Mouse (Mus musculus): ENCODE data around the gene Ptprr. TPM values are rescaled to one million over a fixed set of nuclear protein-coding genes. Genes with fewer than 3 reads are reported as not detected.
A peak's percentile ranks its signal among the peaks of the same experiment; 100 is the strongest.

Ptprr gene
- polyA plus RNA-seq, 1 experiment from 2014 or later, result 0.27 TPM

DNA sequence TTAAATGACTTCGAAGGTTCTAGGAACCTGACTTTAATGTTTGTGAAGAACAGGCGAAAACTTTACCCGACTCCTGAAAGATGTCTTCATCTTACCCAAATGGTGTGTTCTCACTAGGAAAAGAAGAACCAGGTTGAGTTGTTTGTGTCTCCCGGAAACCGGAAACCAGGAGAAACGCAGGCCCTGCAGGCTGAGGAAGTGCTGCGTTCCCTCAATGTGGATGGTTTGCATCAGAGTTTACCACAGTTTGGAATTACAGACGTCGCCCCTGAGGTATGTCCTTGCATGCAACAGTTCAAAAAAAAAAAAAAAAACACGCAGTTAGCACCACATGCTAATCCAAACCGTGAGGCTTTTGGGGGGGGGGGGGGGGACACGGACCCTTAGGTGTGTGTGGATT lies 144.3 kb downstream of the Ptprr start:
- no peaks in the 10 kb centered on the region for H3K36me3 ChIP-seq (ENCODE audit: control insufficient read depth, insufficient read depth, low read length)
- H3K27ac ChIP-seq (ENCODE audit: low read depth, low read length), result no peak overlapping the region
- H3K4me1 ChIP-seq (ENCODE audit: control insufficient read depth, insufficient read depth, low read length), result no peaks in the 10 kb centered on the region
- no peak overlapping the region for H3K9ac ChIP-seq (ENCODE audit: low read depth, low read length)
- H3K4me2 ChIP-seq (replicated peaks; ENCODE audit: low read depth, low read length), result no peak overlapping the region
- H3K27me3 ChIP-seq (ENCODE audit: control insufficient read depth, insufficient read depth, low read length), result no peaks in the 10 kb centered on the region
- no peak overlapping the region for H3K4me3 ChIP-seq (ENCODE audit: low read length)
- H3K9me3 ChIP-seq (ENCODE audit: control insufficient read depth, low read length), result no peaks in the 10 kb centered on the region
- ATAC-seq (ENCODE audit: low FRiP score, low TSS enrichment), result no peak
- WGBS, result 74% methylated on average over 11 of the region's 12 CpGs

DNA sequence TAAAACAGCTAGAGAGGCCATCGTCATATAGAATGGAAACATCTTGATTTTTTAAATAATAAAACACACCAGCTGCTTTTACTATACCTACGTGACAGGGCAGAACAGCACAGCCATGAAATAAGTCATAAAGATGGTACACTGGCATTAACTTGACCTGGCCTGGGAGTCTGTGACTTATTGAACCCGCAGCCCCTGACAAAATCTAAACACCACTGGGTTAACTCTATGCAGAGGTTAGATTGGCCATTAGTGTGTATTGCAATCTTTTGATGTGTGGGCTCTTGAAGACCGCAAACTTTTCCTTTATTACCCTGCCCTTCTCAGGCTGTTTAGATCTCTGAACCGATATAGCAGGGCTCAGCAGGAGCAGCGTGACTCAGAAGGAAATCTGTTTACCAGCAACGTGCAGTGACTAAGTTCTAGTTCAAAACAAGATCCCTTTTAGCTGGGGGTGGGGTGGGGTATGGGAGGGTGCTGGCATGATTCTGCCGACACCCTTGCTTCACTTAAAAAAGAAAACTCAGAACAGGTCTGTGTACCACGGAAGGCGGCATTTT lies 157.4 kb downstream of the Ptprr start:
- 27% methylated on average over 10 of the region's 10 CpGs for WGBS
- Histone ChIP-seq H3K36me3 (ENCODE audit: control insufficient read depth, insufficient read depth, low read length) (no peaks in the 10 kb centered on the region), H3K27me3 (ENCODE audit: control insufficient read depth, insufficient read depth, low read length) (no peaks in the 10 kb centered on the region), H3K9me3 (ENCODE audit: control insufficient read depth, low read length) (no peaks in the 10 kb centered on the region), H3K4me2 (replicated peaks; ENCODE audit: low read depth, low read length) (no peak overlapping the region), H3K4me1 (ENCODE audit: control insufficient read depth, insufficient read depth, low read length) (peaks cover 5% of the 10 kb centered on the region), H3K27ac (ENCODE audit: low read depth, low read length) (no peak overlapping the region), H3K9ac (ENCODE audit: low read depth, low read length) (no peak overlapping the region), H3K4me3 (ENCODE audit: low read length) (no peak overlapping the region)
- ATAC-seq (ENCODE audit: low FRiP score, low TSS enrichment), result peak; percentile 43; the same call in 1 of the 2 replicates

DNA sequence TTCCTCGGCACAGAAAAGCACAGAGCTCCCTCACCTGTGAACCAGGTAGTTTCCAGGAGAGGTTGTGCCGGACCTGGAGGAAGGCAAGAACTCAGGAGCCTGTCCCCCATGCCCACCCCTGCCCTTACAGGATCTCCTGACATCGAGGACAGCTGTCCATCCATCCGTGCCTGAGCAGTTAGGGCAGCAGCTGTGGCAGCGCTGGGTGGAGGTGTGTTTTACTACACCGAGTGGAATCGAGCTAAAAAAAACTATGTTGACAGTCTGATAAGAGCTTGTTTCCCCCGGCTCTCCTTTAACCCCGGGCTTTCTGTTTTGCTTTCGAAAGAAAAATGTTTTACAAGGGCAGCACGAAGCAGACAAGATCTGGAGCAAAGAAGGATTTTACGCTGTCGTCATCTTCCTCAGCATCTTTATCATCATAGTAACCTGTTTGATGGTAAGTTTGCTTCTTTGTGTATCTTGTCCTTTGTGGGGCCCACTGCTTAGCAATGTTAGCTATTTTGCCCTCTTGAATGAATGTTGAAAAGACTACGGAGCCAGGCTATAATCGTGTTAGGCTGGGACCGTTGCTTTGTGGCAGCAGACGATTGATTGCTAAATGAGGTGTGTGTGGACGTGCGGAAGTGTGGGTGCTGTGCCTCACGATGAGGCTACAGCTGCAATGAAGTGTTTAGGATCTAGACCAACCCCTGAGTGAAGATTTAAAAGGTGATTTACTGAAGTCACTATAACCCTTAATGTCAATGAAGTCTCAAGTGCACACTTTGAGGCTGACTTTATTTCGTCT lies 159.6 kb downstream of the Ptprr start:
- Histone ChIP-seq H3K4me3 (ENCODE audit: low read length) (peak overlapping the region; percentile 24), H3K4me2 (replicated peaks; ENCODE audit: low read depth, low read length) (peak overlapping the region; percentile 46), H3K36me3 (ENCODE audit: control insufficient read depth, insufficient read depth, low read length) (no peaks in the 10 kb centered on the region), H3K27ac (ENCODE audit: low read depth, low read length) (no peak overlapping the region), H3K27me3 (ENCODE audit: control insufficient read depth, insufficient read depth, low read length) (no peaks in the 10 kb centered on the region), H3K9me3 (ENCODE audit: control insufficient read depth, low read length) (no peaks in the 10 kb centered on the region), H3K4me1 (ENCODE audit: control insufficient read depth, insufficient read depth, low read length) (peaks cover 5% of the 10 kb centered on the region), H3K9ac (ENCODE audit: low read depth, low read length) (peak overlapping the region; percentile 34; the same call in 1 of the 2 replicates)
- peak; percentile 55; the same call in 1 of the 2 replicates for ATAC-seq (ENCODE audit: low FRiP score, low TSS enrichment)
- 8% methylated on average over 21 of the region's 21 CpGs for WGBS

DNA sequence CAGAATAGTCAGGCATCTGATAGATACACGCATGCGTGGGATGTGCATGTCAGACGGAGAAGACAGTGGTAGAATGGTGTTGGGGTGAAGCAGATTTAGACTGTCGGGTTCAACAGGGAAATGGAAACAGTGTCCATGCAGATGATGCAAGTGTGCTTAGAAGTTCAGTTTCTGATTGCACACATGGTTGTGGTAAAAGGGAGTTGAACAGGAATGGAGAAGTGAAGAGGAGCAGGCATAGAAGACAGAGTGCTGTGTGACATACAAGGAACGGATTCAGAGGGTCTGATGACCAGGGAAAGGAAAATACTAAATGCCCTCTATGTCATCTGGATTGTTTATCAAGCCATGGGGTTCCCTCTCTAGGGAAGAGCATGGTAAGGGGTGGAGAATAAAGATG lies 163.2 kb downstream of the Ptprr start:
- no peak overlapping the region for H3K9ac ChIP-seq (ENCODE audit: low read depth, low read length)
- no peak overlapping the region for H3K4me2 ChIP-seq (replicated peaks; ENCODE audit: low read depth, low read length)
- H3K36me3 ChIP-seq (ENCODE audit: control insufficient read depth, insufficient read depth, low read length), result no peaks in the 10 kb centered on the region
- H3K4me3 ChIP-seq (ENCODE audit: low read length), result no peak overlapping the region
- H3K4me1 ChIP-seq (ENCODE audit: control insufficient read depth, insufficient read depth, low read length), result peaks cover 5% of the 10 kb centered on the region
- no peaks in the 10 kb centered on the region for H3K9me3 ChIP-seq (ENCODE audit: control insufficient read depth, low read length)
- H3K27me3 ChIP-seq (ENCODE audit: control insufficient read depth, insufficient read depth, low read length), result no peaks in the 10 kb centered on the region
- no peak for ATAC-seq (ENCODE audit: low FRiP score, low TSS enrichment)
- H3K27ac ChIP-seq (ENCODE audit: low read depth, low read length), result no peak overlapping the region
- 71% methylated on average over 5 of the region's 5 CpGs for WGBS

DNA sequence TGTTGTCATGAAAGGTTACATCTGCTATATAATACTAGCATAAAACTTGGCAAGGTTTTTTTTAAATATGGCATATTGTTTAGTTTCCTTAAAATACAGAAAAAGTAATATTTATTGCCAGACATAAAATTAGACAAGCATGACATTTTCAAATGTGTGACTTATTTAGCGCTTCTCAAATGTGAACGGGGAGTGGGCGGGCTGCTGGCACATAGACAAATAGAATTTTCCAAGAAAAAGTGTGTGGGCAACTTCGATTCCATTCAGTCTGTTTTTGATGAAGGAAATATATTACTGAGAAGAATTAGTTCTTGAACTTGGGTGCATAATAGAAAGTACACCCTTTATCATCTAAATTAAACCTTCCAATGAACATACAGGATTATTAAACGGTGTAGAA lies 164.2 kb downstream of the Ptprr start:
- Histone ChIP-seq H3K27me3 (ENCODE audit: control insufficient read depth, insufficient read depth, low read length) (no peaks in the 10 kb centered on the region), H3K36me3 (ENCODE audit: control insufficient read depth, insufficient read depth, low read length) (no peaks in the 10 kb centered on the region), H3K4me2 (replicated peaks; ENCODE audit: low read depth, low read length) (no peak overlapping the region), H3K4me3 (ENCODE audit: low read length) (no peak overlapping the region), H3K4me1 (ENCODE audit: control insufficient read depth, insufficient read depth, low read length) (peaks cover 5% of the 10 kb centered on the region), H3K27ac (ENCODE audit: low read depth, low read length) (no peak overlapping the region), H3K9ac (ENCODE audit: low read depth, low read length) (no peak overlapping the region), H3K9me3 (ENCODE audit: control insufficient read depth, low read length) (no peaks in the 10 kb centered on the region)
- no peak for ATAC-seq (ENCODE audit: low FRiP score, low TSS enrichment)
- 69% methylated on average over 5 of the region's 5 CpGs for WGBS

DNA sequence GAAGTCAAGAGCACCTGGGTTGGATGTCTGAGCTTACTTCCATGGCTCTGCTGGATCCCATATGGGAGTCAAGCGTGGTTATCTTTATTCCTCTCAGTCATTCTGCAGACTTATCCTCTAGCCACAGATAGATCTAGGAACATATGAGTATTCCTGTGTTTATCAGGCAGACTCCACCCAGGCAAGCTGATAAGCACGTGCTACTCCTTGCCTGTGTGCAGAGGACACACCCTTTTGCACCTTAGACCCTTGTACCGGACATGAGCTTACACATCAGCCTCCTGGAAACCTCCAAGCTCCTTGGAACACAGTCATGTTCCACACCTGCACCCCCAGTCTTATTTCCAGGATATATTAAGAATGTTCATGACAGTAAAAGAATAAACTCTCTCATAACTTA lies 165.2 kb downstream of the Ptprr start:
- ATAC-seq (ENCODE audit: low FRiP score, low TSS enrichment), result no peak
- WGBS, result 77% methylated on average over 3 of the region's 3 CpGs
- H3K4me2 ChIP-seq (replicated peaks; ENCODE audit: low read depth, low read length), result no peak overlapping the region
- no peak overlapping the region for H3K27ac ChIP-seq (ENCODE audit: low read depth, low read length)
- H3K9ac ChIP-seq (ENCODE audit: low read depth, low read length), result no peak overlapping the region
- H3K4me3 ChIP-seq (ENCODE audit: low read length), result no peak overlapping the region
- H3K36me3 ChIP-seq (ENCODE audit: control insufficient read depth, insufficient read depth, low read length), result no peaks in the 10 kb centered on the region
- H3K9me3 ChIP-seq (ENCODE audit: control insufficient read depth, low read length), result no peaks in the 10 kb centered on the region
- H3K4me1 ChIP-seq (ENCODE audit: control insufficient read depth, insufficient read depth, low read length), result no peaks in the 10 kb centered on the region
- no peaks in the 10 kb centered on the region for H3K27me3 ChIP-seq (ENCODE audit: control insufficient read depth, insufficient read depth, low read length)

DNA sequence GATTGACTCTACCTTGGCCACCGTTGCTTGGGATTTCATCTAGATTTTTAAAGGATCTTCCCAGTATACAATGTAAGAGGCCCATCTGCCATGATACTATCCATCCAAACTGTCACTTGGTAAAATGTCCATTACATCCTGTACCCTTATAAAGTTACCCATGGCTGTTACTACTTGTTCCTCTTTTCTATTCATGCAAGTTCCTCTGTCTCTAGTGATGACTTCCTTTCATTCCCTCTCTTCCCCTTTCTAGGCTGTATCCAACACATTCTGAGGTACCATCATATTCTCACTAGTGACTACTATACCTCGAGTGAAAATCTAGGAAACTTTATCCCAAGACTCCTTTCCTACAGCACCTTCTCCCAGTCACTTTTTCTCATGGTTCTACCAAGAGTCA lies 173.7 kb downstream of the Ptprr start:
- no peak for ATAC-seq (ENCODE audit: low FRiP score, low TSS enrichment)
- no peak overlapping the region for H3K27ac ChIP-seq (ENCODE audit: low read depth, low read length)
- 73% methylated on average over 2 of the region's 2 CpGs for WGBS

DNA sequence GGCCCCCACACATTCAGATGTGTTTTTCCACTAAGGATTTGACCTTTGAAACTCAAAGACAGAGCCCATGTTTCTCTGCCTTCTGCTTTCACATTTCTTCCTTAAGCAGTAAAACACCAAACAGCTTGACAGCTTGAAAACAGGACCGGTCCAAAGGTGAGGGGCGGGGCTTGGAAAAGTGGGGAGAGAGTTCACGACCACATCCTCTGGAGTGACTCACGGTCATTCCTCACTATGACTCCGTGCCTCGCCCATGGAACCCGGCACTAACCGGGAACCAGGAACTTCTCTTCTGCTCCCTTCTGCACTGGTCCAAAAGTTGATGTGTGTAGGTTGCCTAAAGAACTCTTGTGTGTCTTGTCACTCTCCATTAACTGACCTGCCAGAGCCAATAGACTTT lies 174.3 kb downstream of the Ptprr start:
- ATAC-seq (ENCODE audit: low FRiP score, low TSS enrichment), result no peak
- 57% methylated on average over 8 of the region's 8 CpGs for WGBS
- no peak overlapping the region for H3K4me3 ChIP-seq (ENCODE audit: low read length)
- no peaks in the 10 kb centered on the region for H3K27me3 ChIP-seq (ENCODE audit: control insufficient read depth, insufficient read depth, low read length)
- H3K4me2 ChIP-seq (replicated peaks; ENCODE audit: low read depth, low read length), result no peak overlapping the region
- H3K4me1 ChIP-seq (ENCODE audit: control insufficient read depth, insufficient read depth, low read length), result no peaks in the 10 kb centered on the region
- H3K36me3 ChIP-seq (ENCODE audit: control insufficient read depth, insufficient read depth, low read length), result no peaks in the 10 kb centered on the region
- no peaks in the 10 kb centered on the region for H3K9me3 ChIP-seq (ENCODE audit: control insufficient read depth, low read length)
- no peak overlapping the region for H3K9ac ChIP-seq (ENCODE audit: low read depth, low read length)
- no peak overlapping the region for H3K27ac ChIP-seq (ENCODE audit: low read depth, low read length)

More for the DNA sequence above, 173.7 kb downstream of the Ptprr start:
- H3K4me2 ChIP-seq (replicated peaks; ENCODE audit: low read depth, low read length), result no peak overlapping the region
- H3K4me1 ChIP-seq (ENCODE audit: control insufficient read depth, insufficient read depth, low read length), result no peaks in the 10 kb centered on the region
- no peak overlapping the region for H3K9ac ChIP-seq (ENCODE audit: low read depth, low read length)
- no peaks in the 10 kb centered on the region for H3K36me3 ChIP-seq (ENCODE audit: control insufficient read depth, insufficient read depth, low read length)
- H3K9me3 ChIP-seq (ENCODE audit: control insufficient read depth, low read length), result no peaks in the 10 kb centered on the region
- no peak overlapping the region for H3K4me3 ChIP-seq (ENCODE audit: low read length)
- no peaks in the 10 kb centered on the region for H3K27me3 ChIP-seq (ENCODE audit: control insufficient read depth, insufficient read depth, low read length)

DNA sequence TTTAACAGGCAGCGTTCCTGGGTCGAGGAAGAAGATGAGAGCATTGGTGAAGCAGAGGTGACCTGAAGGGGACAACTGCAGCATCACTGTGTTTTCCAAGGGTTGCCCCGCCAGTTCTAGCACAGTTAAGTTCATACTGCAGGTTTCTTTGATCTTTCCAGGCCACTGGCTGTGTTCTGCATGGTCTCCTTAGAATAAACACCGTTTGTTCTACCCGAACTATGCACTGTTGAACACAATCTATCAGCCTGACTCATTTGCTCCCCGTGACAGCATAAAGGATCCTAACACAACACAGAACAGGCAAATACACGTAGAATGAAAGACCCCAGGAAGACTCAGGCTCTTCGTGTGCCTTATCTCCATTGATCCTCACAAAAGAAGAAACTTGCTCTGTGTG lies 176.4 kb downstream of the Ptprr start:
- no peak overlapping the region for H3K27ac ChIP-seq (ENCODE audit: low read depth, low read length)
- no peak overlapping the region for H3K4me2 ChIP-seq (replicated peaks; ENCODE audit: low read depth, low read length)
- H3K9ac ChIP-seq (ENCODE audit: low read depth, low read length), result no peak overlapping the region
- H3K4me1 ChIP-seq (ENCODE audit: control insufficient read depth, insufficient read depth, low read length), result no peaks in the 10 kb centered on the region
- ATAC-seq (ENCODE audit: low FRiP score, low TSS enrichment), result peak; percentile 72; the same call in 1 of the 2 replicates
- no peaks in the 10 kb centered on the region for H3K36me3 ChIP-seq (ENCODE audit: control insufficient read depth, insufficient read depth, low read length)
- no peaks in the 10 kb centered on the region for H3K27me3 ChIP-seq (ENCODE audit: control insufficient read depth, insufficient read depth, low read length)
- WGBS, result 34% methylated on average over 8 of the region's 8 CpGs
- H3K4me3 ChIP-seq (ENCODE audit: low read length), result no peak overlapping the region
- H3K9me3 ChIP-seq (ENCODE audit: control insufficient read depth, low read length), result no peaks in the 10 kb centered on the region

Measured in kidney, embryonic 14.5 days (tissue).